Mouse (Mus musculus): Measurements from ENCODE around the gene Cep126. TPM values are rescaled to one million over a fixed set of nuclear protein-coding genes. Genes with fewer than 3 reads are reported as not detected.

Cep126 gene
- polyA plus RNA-seq (2014; fragmentation: Nextera tagmentation; extraction: Ambion mirVana) = 4.8 and 5.2 TPM in 2 replicates

DNA sequence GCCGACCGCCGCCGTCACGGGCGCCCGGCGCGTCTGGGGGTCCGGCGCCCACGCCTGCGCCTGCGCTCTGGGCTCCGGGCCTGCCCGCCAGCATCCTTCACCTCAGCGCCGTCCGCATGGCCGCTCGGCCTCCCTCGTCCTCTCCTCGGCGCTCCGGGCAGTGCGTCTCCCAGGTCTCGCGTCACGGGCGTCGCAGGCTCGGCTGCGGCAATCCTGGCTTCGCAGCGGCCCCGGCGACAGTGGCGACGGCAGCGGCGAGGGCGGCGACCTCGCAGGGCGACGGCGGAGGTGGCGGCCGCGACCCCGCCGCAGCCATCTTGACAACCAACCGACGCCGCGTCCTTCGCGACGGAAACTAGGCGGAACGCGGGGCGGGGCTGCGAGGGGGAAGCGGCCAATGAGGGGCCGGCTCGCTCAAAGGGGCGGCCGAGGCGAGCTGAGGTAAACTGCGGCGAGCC, at the start of gene Cep126:
Gene Cep126 (minus strand): TSS at position 178 of the 458 bp plus-strand sequence.
- Histone ChIP-seq H3K4me3 (replicated peaks; ENCODE audit: low read depth, low read length) (peak within 1 kb of the TSS; percentile 86), H3K4me2 (ENCODE audit: low read length) (peak within 1 kb of the TSS; percentile 60), H3K27me3 (ENCODE audit: control insufficient read depth, insufficient read depth, low read length) (no peaks in the 10 kb centered on the region), H3K9ac (replicated peaks; ENCODE audit: low read length) (peak within 1 kb of the TSS; percentile 69), H3K27ac (replicated peaks; ENCODE audit: low read depth, low read length) (peak within 1 kb of the TSS; percentile 37; the same call in 1 of the 2 replicates), H3K36me3 (ENCODE audit: control insufficient read depth, insufficient read depth, low read length) (no peaks in the 10 kb centered on the region), H3K9me3 (ENCODE audit: control insufficient read depth, low read length) (no peaks in the 10 kb centered on the region), H3K4me1 (ENCODE audit: control insufficient read depth, insufficient read depth, low read length) (0 out of 2 replicates have a peak, but pooled peaks cover 6% of the 10 kb centered on the region)
- ATAC-seq (ENCODE audit: low FRiP score, low TSS enrichment) (peak; percentile 97), DNase-seq (peak; percentile 94)
- under 1% methylated on average over 71 of the region's 72 CpGs for WGBS

GRCm38 (mm10) chr9:8179554-8179953, 45.5 kb upstream of the Cep126 start:
- DNase-seq (no peak), ATAC-seq (ENCODE audit: low FRiP score, low TSS enrichment) (no peak)
- Histone ChIP-seq H3K4me1 (ENCODE audit: control insufficient read depth, insufficient read depth, low read length) (no peaks in the 10 kb centered on the region), H3K27me3 (ENCODE audit: control insufficient read depth, insufficient read depth, low read length) (no peaks in the 10 kb centered on the region), H3K9ac (replicated peaks; ENCODE audit: low read length) (no peak overlapping the region), H3K36me3 (ENCODE audit: control insufficient read depth, insufficient read depth, low read length) (no peaks in the 10 kb centered on the region), H3K27ac (replicated peaks; ENCODE audit: low read depth, low read length) (no peak overlapping the region), H3K4me2 (ENCODE audit: low read length) (no peak overlapping the region), H3K9me3 (ENCODE audit: control insufficient read depth, low read length) (no peaks in the 10 kb centered on the region), H3K4me3 (replicated peaks; ENCODE audit: low read depth, low read length) (no peak overlapping the region)
- WGBS = 96% methylated on average over 3 of the region's 3 CpGs

- WGBS = 83% methylated on average over 3 of the region's 3 CpGs
- no peak for DNase-seq
- H3K27ac ChIP-seq (replicated peaks; ENCODE audit: low read depth, low read length) = no peak overlapping the region
- no peaks in the 10 kb centered on the region for H3K36me3 ChIP-seq (ENCODE audit: control insufficient read depth, insufficient read depth, low read length)
- no peaks in the 10 kb centered on the region for H3K4me1 ChIP-seq (ENCODE audit: control insufficient read depth, insufficient read depth, low read length)
- no peaks in the 10 kb centered on the region for H3K27me3 ChIP-seq (ENCODE audit: control insufficient read depth, insufficient read depth, low read length)
- H3K9ac ChIP-seq (replicated peaks; ENCODE audit: low read length) = no peak overlapping the region
- H3K4me3 ChIP-seq (replicated peaks; ENCODE audit: low read depth, low read length) = no peak overlapping the region
- H3K4me2 ChIP-seq (ENCODE audit: low read length) = no peak overlapping the region
- no peak for ATAC-seq (ENCODE audit: low FRiP score, low TSS enrichment)
- no peaks in the 10 kb centered on the region for H3K9me3 ChIP-seq (ENCODE audit: control insufficient read depth, low read length)
Measured at GRCm38 (mm10) chr9:8177099-8177498, 43.0 kb upstream of the Cep126 start.

- H3K4me2 ChIP-seq (ENCODE audit: low read length) = no peak overlapping the region
- H3K27ac ChIP-seq (replicated peaks; ENCODE audit: low read depth, low read length) = no peak overlapping the region
- H3K9me3 ChIP-seq (ENCODE audit: control insufficient read depth, low read length) = no peaks in the 10 kb centered on the region
- no peak for ATAC-seq (ENCODE audit: low FRiP score, low TSS enrichment)
- no peak overlapping the region for H3K4me3 ChIP-seq (replicated peaks; ENCODE audit: low read depth, low read length)
- H3K4me1 ChIP-seq (ENCODE audit: control insufficient read depth, insufficient read depth, low read length) = no peaks in the 10 kb centered on the region
- DNase-seq = no peak
- no peaks in the 10 kb centered on the region for H3K27me3 ChIP-seq (ENCODE audit: control insufficient read depth, insufficient read depth, low read length)
- H3K36me3 ChIP-seq (ENCODE audit: control insufficient read depth, insufficient read depth, low read length) = no peaks in the 10 kb centered on the region
- H3K9ac ChIP-seq (replicated peaks; ENCODE audit: low read length) = no peak overlapping the region
- 95% methylated on average over 2 of the region's 2 CpGs for WGBS
Measured at GRCm38 (mm10) chr9:8157011-8157410, 22.9 kb upstream of the Cep126 start.

GRCm38 (mm10) chr9:8139501-8139900, 5.4 kb upstream of the Cep126 start:
- no peaks in the 10 kb centered on the region for H3K36me3 ChIP-seq (ENCODE audit: control insufficient read depth, insufficient read depth, low read length)
- DNase-seq = no peak

DNA sequence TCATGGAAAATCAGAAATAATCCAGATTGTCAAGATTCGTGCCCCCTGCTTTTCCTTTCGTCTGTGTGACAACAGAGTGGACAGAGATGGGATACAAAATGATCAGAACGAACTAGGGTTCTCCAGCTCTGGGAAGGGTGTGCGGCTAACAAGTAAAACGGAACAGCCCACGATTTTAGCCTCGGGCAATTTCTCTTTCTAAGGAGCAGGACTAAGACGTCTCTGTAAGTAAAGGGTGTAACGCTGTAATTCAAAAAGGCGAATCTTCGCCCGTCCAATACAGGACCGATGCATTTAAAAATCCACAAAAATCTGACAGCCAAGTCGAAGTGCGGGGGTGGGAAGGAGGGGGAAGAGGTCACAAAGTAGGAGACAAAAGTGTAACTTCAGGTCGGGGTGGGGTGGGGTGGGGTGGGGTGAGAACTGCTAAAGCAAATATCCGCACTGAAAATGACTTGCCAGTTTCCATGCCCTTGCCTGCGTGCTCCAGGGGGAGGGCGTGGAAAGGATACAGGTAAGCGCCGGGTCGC, 443 bp downstream of the Cep126 start:
- ATAC-seq (ENCODE audit: low FRiP score, low TSS enrichment) (no peak; the same call in 1 of the 2 replicates), DNase-seq (peak; percentile 68)
- H3K4me3 ChIP-seq (replicated peaks; ENCODE audit: low read depth, low read length) = peak overlapping the region; percentile 86

More at GRCm38 (mm10) chr9:8139501-8139900, 5.4 kb upstream of the Cep126 start:
- no peak for ATAC-seq (ENCODE audit: low FRiP score, low TSS enrichment)
- Histone ChIP-seq H3K27me3 (ENCODE audit: control insufficient read depth, insufficient read depth, low read length) (no peaks in the 10 kb centered on the region), H3K9ac (replicated peaks; ENCODE audit: low read length) (no peak overlapping the region), H3K9me3 (ENCODE audit: control insufficient read depth, low read length) (no peaks in the 10 kb centered on the region), H3K27ac (replicated peaks; ENCODE audit: low read depth, low read length) (no peak overlapping the region), H3K4me1 (ENCODE audit: control insufficient read depth, insufficient read depth, low read length) (no peaks in the 10 kb centered on the region), H3K4me2 (ENCODE audit: low read length) (no peak overlapping the region), H3K4me3 (replicated peaks; ENCODE audit: low read depth, low read length) (no peak overlapping the region)
- WGBS = 83% methylated on average over 1 of the region's 1 CpGs

GRCm38 (mm10) chr9:8123495-8123894, 10.6 kb downstream of the Cep126 start:
- Histone ChIP-seq H3K4me3 (replicated peaks; ENCODE audit: low read depth, low read length) (no peak overlapping the region), H3K27me3 (ENCODE audit: control insufficient read depth, insufficient read depth, low read length) (no peaks in the 10 kb centered on the region), H3K36me3 (ENCODE audit: control insufficient read depth, insufficient read depth, low read length) (peaks cover 20% of the 10 kb centered on the region), H3K27ac (replicated peaks; ENCODE audit: low read depth, low read length) (no peak overlapping the region), H3K9me3 (ENCODE audit: control insufficient read depth, low read length) (no peaks in the 10 kb centered on the region), H3K4me1 (ENCODE audit: control insufficient read depth, insufficient read depth, low read length) (no peaks in the 10 kb centered on the region), H3K9ac (replicated peaks; ENCODE audit: low read length) (no peak overlapping the region), H3K4me2 (ENCODE audit: low read length) (no peak overlapping the region)
- WGBS = 89% methylated on average over 8 of the region's 8 CpGs
- DNase-seq (no peak), ATAC-seq (ENCODE audit: low FRiP score, low TSS enrichment) (no peak)

More for the DNA sequence above, 443 bp downstream of the Cep126 start:
- 0 out of 2 replicates have a peak, but pooled peaks cover 6% of the 10 kb centered on the region for H3K4me1 ChIP-seq (ENCODE audit: control insufficient read depth, insufficient read depth, low read length)
- H3K36me3 ChIP-seq (ENCODE audit: control insufficient read depth, insufficient read depth, low read length) = no peaks in the 10 kb centered on the region
- H3K4me2 ChIP-seq (ENCODE audit: low read length) = peak overlapping the region; percentile 60
- peak overlapping the region; percentile 69 for H3K9ac ChIP-seq (replicated peaks; ENCODE audit: low read length)
- WGBS = 2% methylated on average over 22 of the region's 22 CpGs
- no peaks in the 10 kb centered on the region for H3K27me3 ChIP-seq (ENCODE audit: control insufficient read depth, insufficient read depth, low read length)
- H3K27ac ChIP-seq (replicated peaks; ENCODE audit: low read depth, low read length) = peak overlapping the region; percentile 37; the same call in 1 of the 2 replicates
- H3K9me3 ChIP-seq (ENCODE audit: control insufficient read depth, low read length) = no peaks in the 10 kb centered on the region

DNA sequence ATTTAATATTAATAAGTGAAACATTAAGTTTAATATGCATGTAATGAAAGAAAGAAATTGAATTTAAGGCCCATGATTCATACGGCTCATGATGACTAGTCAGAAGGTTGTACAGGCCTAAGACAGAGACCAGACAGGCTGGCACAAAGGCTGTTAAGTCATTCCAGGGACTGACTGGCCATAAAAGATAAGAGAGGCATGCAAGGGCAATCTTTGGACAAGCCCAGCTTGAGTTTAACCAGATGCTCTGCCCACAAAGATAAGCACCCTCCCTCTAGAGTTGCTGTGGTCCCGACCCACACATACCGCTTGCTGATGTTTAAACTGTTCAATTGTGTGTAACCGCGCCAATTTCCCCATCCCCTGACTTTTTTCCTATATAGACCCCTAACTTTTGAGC, 19.6 kb downstream of the Cep126 start:
- Histone ChIP-seq H3K9ac (replicated peaks; ENCODE audit: low read length) (no peak overlapping the region), H3K27me3 (ENCODE audit: control insufficient read depth, insufficient read depth, low read length) (no peaks in the 10 kb centered on the region), H3K36me3 (ENCODE audit: control insufficient read depth, insufficient read depth, low read length) (peaks cover 24% of the 10 kb centered on the region), H3K4me2 (ENCODE audit: low read length) (no peak overlapping the region), H3K27ac (replicated peaks; ENCODE audit: low read depth, low read length) (no peak overlapping the region), H3K4me1 (ENCODE audit: control insufficient read depth, insufficient read depth, low read length) (no peaks in the 10 kb centered on the region), H3K9me3 (ENCODE audit: control insufficient read depth, low read length) (0 out of 2 replicates have a peak, but pooled peaks cover 5% of the 10 kb centered on the region), H3K4me3 (replicated peaks; ENCODE audit: low read depth, low read length) (no peak overlapping the region)
- WGBS = 97% methylated on average over 5 of the region's 5 CpGs
- ATAC-seq (ENCODE audit: low FRiP score, low TSS enrichment) (no peak), DNase-seq (no peak)

- no peak overlapping the region for H3K4me2 ChIP-seq (ENCODE audit: low read length)
- no peaks in the 10 kb centered on the region for H3K36me3 ChIP-seq (ENCODE audit: control insufficient read depth, insufficient read depth, low read length)
- H3K27me3 ChIP-seq (ENCODE audit: control insufficient read depth, insufficient read depth, low read length) = no peaks in the 10 kb centered on the region
- H3K27ac ChIP-seq (replicated peaks; ENCODE audit: low read depth, low read length) = no peak overlapping the region
- no peak overlapping the region for H3K4me3 ChIP-seq (replicated peaks; ENCODE audit: low read depth, low read length)
- H3K9ac ChIP-seq (replicated peaks; ENCODE audit: low read length) = no peak overlapping the region
- no peak for ATAC-seq (ENCODE audit: low FRiP score, low TSS enrichment)
- no peaks in the 10 kb centered on the region for H3K4me1 ChIP-seq (ENCODE audit: control insufficient read depth, insufficient read depth, low read length)
- WGBS = 90% methylated on average over 4 of the region's 4 CpGs
- no peaks in the 10 kb centered on the region for H3K9me3 ChIP-seq (ENCODE audit: control insufficient read depth, low read length)
- no peak for DNase-seq
Measured at GRCm38 (mm10) chr9:8103050-8103449, 31.0 kb downstream of the Cep126 start.

Measured in midbrain, embryonic 14.5 days (tissue).